Mouse (Mus musculus): ENCODE data around the gene Lmln.

GRCm38 (mm10) chr16:33056786-33057185 is 5.5 kb upstream of the Lmln start:
- TF ChIP-seq CTCF (IDR thresholded peaks at IDR 0.05; ENCODE audit: extremely low read depth, insufficient read depth, insufficient read length, insufficient replicate concordance) (no peak), POLR2A (IDR thresholded peaks at IDR 0.05; ENCODE audit: low read depth, low read length) (no peak)
